Mouse (Mus musculus): ENCODE data around the gene Gm5447. TPM values are rescaled to one million over a fixed set of nuclear protein-coding genes. Genes with fewer than 3 reads are reported as not detected.

Gm5447 gene
- total RNA-seq (2014; rRNA removed) (0.72 TPM in 1 of 2 replicates, not detected in the other), polyA plus RNA-seq (2015; fragmentation: Nextera tagmentation; extraction: Ambion mirVana) (0.13 TPM in 1 of 2 replicates, not detected in the other)

DNA sequence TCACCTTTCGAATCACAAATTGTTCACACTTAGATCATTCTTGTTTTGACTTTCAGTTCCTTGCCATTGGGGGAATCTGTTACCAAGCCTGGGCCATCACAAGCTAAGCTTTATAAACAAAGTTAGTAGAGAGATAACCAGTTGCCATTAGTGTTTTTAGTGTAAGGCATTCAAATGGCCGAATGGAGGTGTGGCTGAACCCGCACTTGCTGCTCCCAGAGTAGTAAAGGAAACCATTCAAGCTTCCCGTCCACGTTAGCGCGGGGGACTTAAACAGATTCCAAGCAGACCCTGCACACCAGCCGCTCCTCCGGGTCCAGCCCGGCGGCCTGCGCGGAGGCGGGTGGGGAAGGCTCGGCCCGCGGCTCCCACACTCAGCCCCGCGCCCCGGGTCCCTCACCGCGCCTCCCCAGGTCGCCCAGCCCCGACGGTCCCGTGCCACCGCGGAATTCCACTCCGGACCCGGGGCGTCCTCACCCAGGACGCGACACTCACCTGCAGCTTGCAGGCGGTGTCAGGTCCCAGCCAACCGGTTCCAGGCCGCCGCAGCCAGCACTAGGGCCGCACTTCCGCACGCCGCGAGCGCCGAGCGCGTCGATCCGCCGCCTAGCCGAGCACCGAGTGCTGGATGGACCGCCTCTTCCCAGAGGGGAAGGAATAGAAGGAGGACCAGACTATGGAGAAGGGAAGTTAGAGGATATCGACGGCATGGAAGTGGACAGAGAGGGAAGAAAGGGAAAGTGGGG lies at the start of gene Gm5447, which contains the start of gene Exoc2:
Gene Gm5447, plus strand, starts transcription at position 704 of the 746 bp plus-strand sequence.
Gene Exoc2, minus strand, starts transcription at position 593 of the 746 bp plus-strand sequence.
- WGBS = 1% methylated on average over 54 of the region's 54 CpGs
- ATAC-seq = peak; percentile 98
- no peaks in the 10 kb centered on the region for H3K4me1 ChIP-seq (ENCODE audit: insufficient read depth, low read length)

GRCm38 (mm10) chr13:30924269-30924668 lies 49.7 kb upstream of the Gm5447 start:
- Histone ChIP-seq H3K36me3 (ENCODE audit: insufficient read depth, low read length) (no peaks in the 10 kb centered on the region), H3K27ac (no peak overlapping the region), H3K4me2 (ENCODE audit: low read depth, low read length) (no peak overlapping the region), H3K4me1 (ENCODE audit: insufficient read depth, low read length) (no peaks in the 10 kb centered on the region), H3K9me3 (ENCODE audit: low read length) (no peaks in the 10 kb centered on the region), H3K4me3 (ENCODE audit: low read length) (no peak overlapping the region), H3K9ac (replicated peaks; ENCODE audit: low read length) (no peak overlapping the region), H3K27me3 (ENCODE audit: insufficient read depth, low read length) (no peaks in the 10 kb centered on the region)
- DNase-seq (ENCODE audit: low spot score) = no peak
- ATAC-seq = no peak
- TF ChIP-seq CTCF (IDR thresholded peaks at IDR 0.05; ENCODE audit: low read depth) = no peak
- 87% methylated on average over 6 of the region's 6 CpGs for WGBS

More for the DNA sequence above, at the start of gene Gm5447, which contains the start of gene Exoc2:
- DNase-seq (ENCODE audit: low spot score) = peak; percentile 91
- H3K4me3 ChIP-seq (ENCODE audit: low read length) = peak within 1 kb of the TSS; percentile 98
- peak within 1 kb of the TSS; percentile 86 for H3K27ac ChIP-seq
- no peaks in the 10 kb centered on the region for H3K36me3 ChIP-seq (ENCODE audit: insufficient read depth, low read length)
- no peak for TF ChIP-seq CTCF (IDR thresholded peaks at IDR 0.05; ENCODE audit: low read depth)
- H3K9me3 ChIP-seq (ENCODE audit: low read length) = no peaks in the 10 kb centered on the region
- H3K27me3 ChIP-seq (ENCODE audit: insufficient read depth, low read length) = no peaks in the 10 kb centered on the region
- H3K4me2 ChIP-seq (ENCODE audit: low read depth, low read length) = peak within 1 kb of the TSS; percentile 67
- H3K9ac ChIP-seq (replicated peaks; ENCODE audit: low read length) = peak within 1 kb of the TSS; percentile 95

DNA sequence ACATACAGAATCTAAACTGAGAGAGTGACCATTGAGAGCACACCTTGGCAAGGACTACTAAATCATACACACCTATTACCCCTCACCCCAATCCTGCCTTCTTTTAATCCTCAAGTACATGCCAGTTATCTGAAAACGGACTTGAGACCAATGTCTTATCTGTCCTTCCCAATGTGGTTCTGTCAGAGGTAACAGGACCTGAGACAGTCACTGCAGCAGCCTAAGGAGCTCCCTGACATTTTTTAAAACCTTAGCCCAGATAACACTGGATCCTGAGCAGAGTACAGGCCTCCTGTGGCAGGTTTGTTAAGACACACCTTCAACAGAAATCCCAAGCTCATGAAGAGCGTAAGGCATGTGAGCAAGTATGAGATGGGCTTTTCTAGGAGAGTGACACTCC lies 44.9 kb upstream of the Gm5447 start:
- TF ChIP-seq CTCF (IDR thresholded peaks at IDR 0.05; ENCODE audit: low read depth) = no peak
- Histone ChIP-seq H3K27ac (no peak overlapping the region), H3K9me3 (ENCODE audit: low read length) (no peaks in the 10 kb centered on the region), H3K4me2 (ENCODE audit: low read depth, low read length) (no peak overlapping the region), H3K36me3 (ENCODE audit: insufficient read depth, low read length) (no peaks in the 10 kb centered on the region; the same call in 1 of the 2 replicates), H3K27me3 (ENCODE audit: insufficient read depth, low read length) (no peaks in the 10 kb centered on the region), H3K4me1 (ENCODE audit: insufficient read depth, low read length) (no peaks in the 10 kb centered on the region), H3K4me3 (ENCODE audit: low read length) (no peak overlapping the region), H3K9ac (replicated peaks; ENCODE audit: low read length) (no peak overlapping the region)
- DNase-seq (ENCODE audit: low spot score) (no peak), ATAC-seq (no peak)
- WGBS = 93% methylated on average over 2 of the region's 2 CpGs

- Histone ChIP-seq H3K4me3 (ENCODE audit: low read length) (no peak overlapping the region), H3K4me2 (ENCODE audit: low read depth, low read length) (no peak overlapping the region), H3K4me1 (ENCODE audit: insufficient read depth, low read length) (no peaks in the 10 kb centered on the region), H3K9ac (replicated peaks; ENCODE audit: low read length) (no peak overlapping the region), H3K27me3 (ENCODE audit: insufficient read depth, low read length) (no peaks in the 10 kb centered on the region), H3K36me3 (ENCODE audit: insufficient read depth, low read length) (no peaks in the 10 kb centered on the region; the same call in 1 of the 2 replicates), H3K27ac (no peak overlapping the region), H3K9me3 (ENCODE audit: low read length) (no peaks in the 10 kb centered on the region)
- TF ChIP-seq CTCF (IDR thresholded peaks at IDR 0.05; ENCODE audit: low read depth) = no peak
- ATAC-seq = no peak
- DNase-seq (ENCODE audit: low spot score) = no peak
- WGBS = 86% methylated on average over 4 of the region's 4 CpGs
These were observed 42.4 kb upstream of the Gm5447 start for GRCm38 (mm10) chr13:30931613-30932012.

DNA sequence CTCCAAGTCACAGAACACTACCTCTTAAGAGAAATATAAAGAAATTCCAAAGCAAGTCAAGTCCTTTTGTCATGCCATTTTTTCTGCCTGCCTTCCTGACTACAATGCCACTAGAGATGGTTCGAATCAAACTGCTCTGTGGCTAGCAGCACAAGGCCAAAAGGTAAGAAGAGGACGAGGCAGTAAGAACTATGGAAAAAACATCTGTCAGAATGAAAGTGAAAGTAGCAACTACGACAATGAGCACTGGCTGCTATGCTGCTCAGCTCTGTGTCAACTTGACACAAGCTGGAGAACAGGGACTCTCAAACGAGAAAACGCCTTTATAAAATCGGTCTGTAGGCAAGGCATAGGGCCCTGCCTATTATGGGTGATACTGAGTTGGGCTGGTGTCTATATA lies 41.0 kb upstream of the Gm5447 start:
- TF ChIP-seq CTCF (IDR thresholded peaks at IDR 0.05; ENCODE audit: low read depth) = no peak
- 78% methylated on average over 6 of the region's 6 CpGs for WGBS
- H3K27me3 ChIP-seq (ENCODE audit: insufficient read depth, low read length) = no peaks in the 10 kb centered on the region
- no peak overlapping the region for H3K4me2 ChIP-seq (ENCODE audit: low read depth, low read length)
- H3K4me3 ChIP-seq (ENCODE audit: low read length) = no peak overlapping the region
- no peak overlapping the region for H3K9ac ChIP-seq (replicated peaks; ENCODE audit: low read length)
- DNase-seq (ENCODE audit: low spot score) (no peak), ATAC-seq (no peak)
- no peaks in the 10 kb centered on the region; the same call in 1 of the 2 replicates for H3K36me3 ChIP-seq (ENCODE audit: insufficient read depth, low read length)
- no peaks in the 10 kb centered on the region for H3K9me3 ChIP-seq (ENCODE audit: low read length)
- H3K4me1 ChIP-seq (ENCODE audit: insufficient read depth, low read length) = no peaks in the 10 kb centered on the region
- H3K27ac ChIP-seq = no peak overlapping the region

GRCm38 (mm10) chr13:30945788-30946187 lies 28.2 kb upstream of the Gm5447 start:
- Histone ChIP-seq H3K4me3 (ENCODE audit: low read length) (no peak overlapping the region), H3K36me3 (ENCODE audit: insufficient read depth, low read length) (no peaks in the 10 kb centered on the region), H3K4me2 (ENCODE audit: low read depth, low read length) (no peak overlapping the region), H3K9me3 (ENCODE audit: low read length) (no peaks in the 10 kb centered on the region), H3K27ac (no peak overlapping the region), H3K4me1 (ENCODE audit: insufficient read depth, low read length) (no peaks in the 10 kb centered on the region), H3K27me3 (ENCODE audit: insufficient read depth, low read length) (no peaks in the 10 kb centered on the region), H3K9ac (replicated peaks; ENCODE audit: low read length) (no peak overlapping the region)
- no peak for TF ChIP-seq CTCF (IDR thresholded peaks at IDR 0.05; ENCODE audit: low read depth)
- ATAC-seq (no peak), DNase-seq (ENCODE audit: low spot score) (no peak)

GRCm38 (mm10) chr13:30947129-30947528 lies 26.9 kb upstream of the Gm5447 start:
- no peak overlapping the region for H3K9ac ChIP-seq (replicated peaks; ENCODE audit: low read length)
- TF ChIP-seq CTCF (IDR thresholded peaks at IDR 0.05; ENCODE audit: low read depth) = no peak
- DNase-seq (ENCODE audit: low spot score) (no peak), ATAC-seq (no peak)
- H3K9me3 ChIP-seq (ENCODE audit: low read length) = no peaks in the 10 kb centered on the region
- H3K4me1 ChIP-seq (ENCODE audit: insufficient read depth, low read length) = no peaks in the 10 kb centered on the region
- no peak overlapping the region for H3K27ac ChIP-seq
- no peaks in the 10 kb centered on the region for H3K36me3 ChIP-seq (ENCODE audit: insufficient read depth, low read length)
- 95% methylated on average over 15 of the region's 15 CpGs for WGBS
- no peak overlapping the region for H3K4me2 ChIP-seq (ENCODE audit: low read depth, low read length)
- H3K4me3 ChIP-seq (ENCODE audit: low read length) = no peak overlapping the region
- H3K27me3 ChIP-seq (ENCODE audit: insufficient read depth, low read length) = no peaks in the 10 kb centered on the region
